Mouse (Mus musculus): ENCODE measurements around the gene Osbp. TPM values are rescaled to one million over a fixed set of nuclear protein-coding genes. Genes with fewer than 3 reads are reported as not detected.

Gene Osbp
- polyA plus RNA-seq, 1 experiment from 2014 or later, result 3.4 TPM

DNA sequence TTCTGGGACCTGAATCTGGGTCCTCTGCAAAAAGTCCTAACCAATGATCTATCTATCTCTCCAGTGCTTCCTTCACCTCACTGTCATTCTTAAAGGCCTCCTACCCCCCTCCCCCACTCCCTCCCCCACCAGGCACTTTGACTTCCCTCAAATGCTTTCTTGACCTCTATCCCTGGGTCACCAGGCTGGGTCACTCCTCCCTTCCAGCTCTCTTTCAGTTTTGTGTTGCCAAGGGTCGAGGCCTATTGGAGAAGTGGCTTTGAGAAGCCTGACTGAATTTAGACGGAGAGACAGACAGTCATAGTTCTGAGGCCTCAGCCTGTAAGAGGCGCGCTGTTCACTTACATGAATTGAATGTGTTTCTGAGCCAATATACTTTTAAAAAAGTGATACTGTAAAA, 50.5 kb downstream of the Osbp start:
- no peak for ATAC-seq (ENCODE audit: low FRiP score)
- 73% methylated on average over 4 of the region's 4 CpGs for WGBS
- 0 out of 2 replicates have a peak, but pooled peaks cover 4% of the 10 kb centered on the region for H3K4me1 ChIP-seq

DNA sequence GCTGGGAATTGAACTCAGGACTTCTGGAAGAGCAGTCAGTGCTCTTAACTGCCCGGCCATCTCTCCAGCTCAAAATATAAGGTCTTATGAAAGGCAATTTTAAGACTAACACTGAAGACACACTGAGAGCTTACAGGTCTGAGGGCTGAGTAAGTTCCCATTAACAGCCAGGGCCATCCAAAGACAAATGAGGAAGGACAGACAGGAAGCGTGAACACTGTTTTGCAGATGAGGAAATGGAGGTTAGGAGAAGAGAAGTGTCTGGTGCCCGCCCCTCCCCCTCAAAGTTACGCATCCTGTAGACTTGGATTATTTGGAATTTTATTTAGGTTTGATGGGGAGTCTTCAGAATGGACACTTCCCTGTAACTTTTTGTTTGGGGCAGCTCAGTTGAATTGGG, 58.4 kb downstream of the Osbp start:
- Histone ChIP-seq H3K4me3 (replicated peaks) (no peak overlapping the region), H3K4me1 (no peaks in the 10 kb centered on the region)
- WGBS, result 91% methylated on average over 4 of the region's 4 CpGs

More for the DNA sequence above, 50.5 kb downstream of the Osbp start:
- Histone ChIP-seq H3K4me3 (replicated peaks) (no peak overlapping the region), H3K27ac (replicated peaks) (no peak overlapping the region), H3K9me3 (replicated peaks) (no peaks in the 10 kb centered on the region), H3K36me3 (no peaks in the 10 kb centered on the region), H3K27me3 (replicated peaks) (no peaks in the 10 kb centered on the region), H3K9ac (replicated peaks) (no peak overlapping the region), H3K4me2 (no peak overlapping the region)

DNA sequence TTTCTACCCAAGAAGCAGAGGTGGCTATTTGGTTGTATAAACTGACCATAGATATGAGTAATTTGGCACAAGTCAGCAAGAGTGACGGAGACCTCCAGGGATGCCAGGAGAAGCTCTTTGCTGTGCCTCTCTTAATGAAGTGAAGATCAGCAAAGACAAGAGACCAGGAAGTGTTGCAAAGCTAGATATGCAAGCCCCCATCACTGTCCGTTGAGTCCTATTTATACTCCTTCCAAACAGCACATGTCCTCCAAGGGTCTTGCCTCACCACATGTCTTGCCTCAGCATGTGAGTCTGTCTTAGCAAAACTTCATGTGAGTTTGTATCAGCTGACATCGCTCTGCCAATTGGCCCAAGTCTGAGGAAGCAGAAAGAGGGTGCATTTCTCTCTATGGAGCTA, 59.6 kb downstream of the Osbp start:
- no peak for ATAC-seq (ENCODE audit: low FRiP score)
- Histone ChIP-seq H3K4me2 (no peak overlapping the region), H3K9ac (replicated peaks) (no peak overlapping the region), H3K27ac (replicated peaks) (no peak overlapping the region), H3K9me3 (replicated peaks) (no peaks in the 10 kb centered on the region), H3K27me3 (replicated peaks) (no peaks in the 10 kb centered on the region), H3K36me3 (no peaks in the 10 kb centered on the region), H3K4me3 (replicated peaks) (no peak overlapping the region), H3K4me1 (no peaks in the 10 kb centered on the region)
- 92% methylated on average over 3 of the region's 3 CpGs for WGBS

More for the DNA sequence above, 58.4 kb downstream of the Osbp start:
- no peak for ATAC-seq (ENCODE audit: low FRiP score)
- Histone ChIP-seq H3K27me3 (replicated peaks) (no peaks in the 10 kb centered on the region), H3K36me3 (no peaks in the 10 kb centered on the region), H3K9ac (replicated peaks) (no peak overlapping the region), H3K27ac (replicated peaks) (no peak overlapping the region), H3K4me2 (no peak overlapping the region), H3K9me3 (replicated peaks) (no peaks in the 10 kb centered on the region)

DNA sequence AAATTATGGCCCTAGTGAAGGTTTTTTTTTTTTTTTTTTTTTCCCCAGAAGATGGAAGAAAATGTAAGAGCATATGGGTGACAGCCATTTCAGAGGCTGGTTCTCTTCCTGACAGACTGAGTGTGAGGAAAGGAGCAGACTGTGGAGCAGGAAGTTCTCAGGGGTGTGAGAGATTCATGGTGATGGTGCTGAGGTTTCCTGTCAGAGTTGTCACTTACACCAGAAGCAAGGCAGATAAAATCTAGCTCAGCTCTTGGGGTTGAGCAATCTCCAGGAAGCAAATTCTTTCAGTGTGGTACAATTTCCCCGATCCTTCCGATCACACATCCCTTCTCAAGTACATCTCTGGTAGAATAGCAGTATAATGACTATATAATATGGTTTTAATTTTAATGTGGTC, 60.9 kb downstream of the Osbp start:
- no peak overlapping the region for H3K9ac ChIP-seq (replicated peaks)
- H3K4me2 ChIP-seq, result no peak overlapping the region
- H3K9me3 ChIP-seq (replicated peaks), result no peaks in the 10 kb centered on the region
- H3K27ac ChIP-seq (replicated peaks), result no peak overlapping the region
- no peaks in the 10 kb centered on the region for H3K27me3 ChIP-seq (replicated peaks)
- no peak for ATAC-seq (ENCODE audit: low FRiP score)
- H3K36me3 ChIP-seq, result no peaks in the 10 kb centered on the region
- H3K4me1 ChIP-seq, result no peaks in the 10 kb centered on the region
- no peak overlapping the region for H3K4me3 ChIP-seq (replicated peaks)
- WGBS, result 96% methylated on average over 2 of the region's 2 CpGs

DNA sequence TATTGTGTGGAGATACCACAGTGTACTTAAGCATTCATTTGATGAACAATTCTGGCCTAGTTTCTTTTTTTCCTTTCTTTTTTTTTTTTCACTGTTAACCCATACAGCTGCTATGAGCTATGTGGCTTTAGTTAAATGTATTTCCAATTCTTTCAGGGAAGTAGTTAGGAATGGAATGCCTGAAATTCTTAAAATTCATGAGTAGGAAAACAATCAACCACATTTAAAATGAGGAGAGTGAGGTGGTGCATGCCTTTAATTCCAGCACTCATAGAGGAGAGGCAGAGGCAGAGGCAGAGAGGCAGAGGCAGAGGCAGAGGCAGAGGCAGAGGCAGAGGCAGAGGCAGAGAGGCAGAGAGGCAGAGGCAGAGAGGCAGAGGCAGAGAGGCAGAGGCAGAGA, 72.0 kb downstream of the Osbp start:
- no peak overlapping the region for H3K9ac ChIP-seq (replicated peaks)
- H3K27me3 ChIP-seq (replicated peaks), result no peaks in the 10 kb centered on the region
- no peak overlapping the region for H3K27ac ChIP-seq (replicated peaks)
- ATAC-seq (ENCODE audit: low FRiP score), result no peak
- no peaks in the 10 kb centered on the region for H3K36me3 ChIP-seq
- H3K9me3 ChIP-seq (replicated peaks), result no peaks in the 10 kb centered on the region
- no peak overlapping the region for H3K4me3 ChIP-seq (replicated peaks)
- no peaks in the 10 kb centered on the region for H3K4me1 ChIP-seq
- H3K4me2 ChIP-seq, result no peak overlapping the region

DNA sequence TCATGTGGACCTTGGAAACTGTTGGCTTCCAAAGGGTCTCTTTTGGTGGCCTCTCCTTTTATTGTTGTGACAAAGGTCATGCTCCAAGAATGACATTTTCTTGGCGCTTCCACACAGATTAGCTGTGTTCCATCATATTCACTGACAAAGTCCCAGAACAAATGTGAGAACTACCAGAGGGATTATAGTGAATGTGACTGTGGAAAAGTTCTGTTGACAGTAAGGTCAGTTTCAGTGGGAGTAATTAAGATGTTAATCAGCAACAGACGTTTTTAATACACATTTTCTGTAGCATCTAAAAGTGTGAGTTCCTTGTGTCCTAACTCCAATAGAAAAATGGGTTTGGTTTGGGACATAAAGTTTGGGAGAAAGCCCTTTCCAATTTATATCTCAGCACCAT, 75.5 kb downstream of the Osbp start, which contains the start of gene Olfr1423:
Gene Olfr1423 (minus strand): TSS at position 101 of the 400 bp plus-strand sequence.
- no peak within 1 kb of the TSS for H3K27ac ChIP-seq (replicated peaks)
- no peaks in the 10 kb centered on the region for H3K9me3 ChIP-seq (replicated peaks)
- no peak within 1 kb of the TSS for H3K4me2 ChIP-seq
- no peak within 1 kb of the TSS for H3K9ac ChIP-seq (replicated peaks)
- no peaks in the 10 kb centered on the region for H3K27me3 ChIP-seq (replicated peaks)
- no peak for ATAC-seq (ENCODE audit: low FRiP score)
- H3K4me3 ChIP-seq (replicated peaks), result no peak within 1 kb of the TSS
- 76% methylated on average over 2 of the region's 2 CpGs for WGBS
- no peaks in the 10 kb centered on the region for H3K36me3 ChIP-seq
- H3K4me1 ChIP-seq, result no peaks in the 10 kb centered on the region

DNA sequence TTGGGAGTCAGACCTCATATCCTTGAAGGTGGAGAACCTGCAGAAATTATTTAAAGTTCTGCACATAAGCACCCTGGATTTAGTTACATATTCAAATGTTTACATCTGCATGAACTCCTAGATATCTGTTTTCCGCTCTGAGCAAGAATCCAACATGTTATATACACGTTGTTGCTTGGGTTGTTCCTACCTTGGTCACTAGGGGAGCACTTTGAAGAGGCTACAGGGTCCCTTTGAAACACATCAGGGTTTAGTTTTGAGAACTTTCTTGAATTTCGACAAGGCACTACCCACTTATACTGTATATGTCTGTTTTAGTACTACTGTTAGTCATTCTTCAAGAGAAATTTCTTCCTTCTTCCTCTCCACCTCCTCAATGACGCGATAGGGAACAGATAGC, 77.4 kb downstream of the Osbp start:
- H3K27me3 ChIP-seq (replicated peaks), result no peaks in the 10 kb centered on the region
- no peak overlapping the region for H3K9ac ChIP-seq (replicated peaks)
- no peaks in the 10 kb centered on the region for H3K9me3 ChIP-seq (replicated peaks)
- no peak for ATAC-seq (ENCODE audit: low FRiP score)
- WGBS, result 92% methylated on average over 5 of the region's 5 CpGs
- H3K4me3 ChIP-seq (replicated peaks), result no peak overlapping the region
- no peaks in the 10 kb centered on the region for H3K4me1 ChIP-seq
- no peaks in the 10 kb centered on the region for H3K36me3 ChIP-seq
- H3K27ac ChIP-seq (replicated peaks), result no peak overlapping the region
- no peak overlapping the region for H3K4me2 ChIP-seq

Small RNA genes lying within 50 kb of the gene (microRNA-seq; reads per million reads assigned to microRNA genes)
- gene Mir6994, result 5.0 reads per million, percentile 19 among the genes with 10 or more reads in this experiment

Other genes with a start within 250 kb of the Osbp start
- not detected in 2 replicates for gene Gif, start 218.4 kb upstream of the Osbp start, polyA plus RNA-seq (2015; fragmentation: Nextera tagmentation; extraction: Ambion mirVana)
- 43.5 and 48.7 TPM in 2 replicates for gene Mrpl16, start 195.6 kb upstream of the Osbp start, polyA plus RNA-seq (2015; fragmentation: Nextera tagmentation; extraction: Ambion mirVana)
- 12.8 and 14.5 TPM in 2 replicates for gene Stx3, start 146.5 kb upstream of the Osbp start, polyA plus RNA-seq (2015; fragmentation: Nextera tagmentation; extraction: Ambion mirVana)
- gene Olfr1417, start 126.7 kb upstream of the Osbp start, polyA plus RNA-seq (2015; fragmentation: Nextera tagmentation; extraction: Ambion mirVana), result not detected in 2 replicates
- not detected in 2 replicates for gene Olfr1418, start 104.9 kb upstream of the Osbp start, polyA plus RNA-seq (2015; fragmentation: Nextera tagmentation; extraction: Ambion mirVana)
- not detected in 2 replicates for gene Olfr1419, start 90.8 kb upstream of the Osbp start, polyA plus RNA-seq (2015; fragmentation: Nextera tagmentation; extraction: Ambion mirVana)
- gene Olfr1420, start 79.4 kb upstream of the Osbp start, polyA plus RNA-seq (2015; fragmentation: Nextera tagmentation; extraction: Ambion mirVana), result not detected in 2 replicates
- 13.3 and 15.2 TPM in 2 replicates for gene Patl1, start 53.5 kb upstream of the Osbp start, polyA plus RNA-seq (2015; fragmentation: Nextera tagmentation; extraction: Ambion mirVana)
- gene Olfr1423, start 75.4 kb downstream of the Osbp start, polyA plus RNA-seq (2015; fragmentation: Nextera tagmentation; extraction: Ambion mirVana), result not detected in 2 replicates
- gene Olfr1424, start 96.7 kb downstream of the Osbp start, polyA plus RNA-seq (2015; fragmentation: Nextera tagmentation; extraction: Ambion mirVana), result not detected in 2 replicates
- gene Olfr1425, start 111.8 kb downstream of the Osbp start, polyA plus RNA-seq (2015; fragmentation: Nextera tagmentation; extraction: Ambion mirVana), result not detected in 2 replicates
- gene Olfr1426, start 126.1 kb downstream of the Osbp start, polyA plus RNA-seq (2015; fragmentation: Nextera tagmentation; extraction: Ambion mirVana), result not detected in 2 replicates
- not detected in 2 replicates for gene Olfr1427, start 137.4 kb downstream of the Osbp start, polyA plus RNA-seq (2015; fragmentation: Nextera tagmentation; extraction: Ambion mirVana)
- gene Olfr1428, start 150.0 kb downstream of the Osbp start, polyA plus RNA-seq (2015; fragmentation: Nextera tagmentation; extraction: Ambion mirVana), result not detected in 2 replicates
- not detected in 2 replicates for gene Olfr76, start 157.3 kb downstream of the Osbp start, polyA plus RNA-seq (2015; fragmentation: Nextera tagmentation; extraction: Ambion mirVana)
- not detected in 2 replicates for gene Olfr1555-ps1, start 204.2 kb downstream of the Osbp start, polyA plus RNA-seq (2015; fragmentation: Nextera tagmentation; extraction: Ambion mirVana)
- gene Olfr1431, start 234.7 kb downstream of the Osbp start, polyA plus RNA-seq (2015; fragmentation: Nextera tagmentation; extraction: Ambion mirVana), result not detected in 2 replicates

All from neural tube, embryonic 15.5 days (tissue).